Comparison of ENCODE assay signal across 18 mouse cellular contexts in the genomic region with DNA sequence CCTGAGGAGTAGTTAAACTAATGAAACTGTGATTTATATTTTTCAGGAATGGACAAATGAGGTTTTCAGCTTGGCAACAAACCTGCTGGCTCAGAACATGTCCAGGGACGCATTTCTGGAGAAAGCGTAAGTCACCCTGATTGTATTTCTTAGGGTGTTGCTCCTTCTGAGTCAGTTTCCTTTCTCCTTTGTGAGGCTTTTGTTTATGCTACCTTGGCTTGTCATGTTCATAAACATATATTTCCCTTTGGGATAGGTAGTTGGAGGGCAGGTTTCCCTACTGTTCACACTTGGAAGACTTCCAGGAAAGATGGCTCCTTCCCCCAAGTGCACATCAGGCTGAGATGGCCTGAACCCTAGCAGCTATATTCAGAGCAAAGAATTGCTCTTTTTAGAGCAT.
"Had no signal": no experiment of that assay in that cellular context is flagged by ENCODE, and none has a peak within 500 bp of the region (broad histone marks: within the 10 kb centered on the region; RNA-seq: fewer than 3 reads in every experiment).

No protein-coding gene starts in this region.

- ATAC-seq: liver, embryonic 12.5 days; midbrain, embryonic 16.5 days had no signal

- H3K4me3 ChIP-seq: liver, embryonic 12.5 days; midbrain, embryonic 10.5 days; midbrain, embryonic 12.5 days; myocyte; neural tube, embryonic 13.5 days; neural tube, embryonic 15.5 days had no signal

- H3K27me3 ChIP-seq: liver, embryonic 12.5 days; midbrain, embryonic 12.5 days; neural tube, embryonic 13.5 days; neural tube, embryonic 15.5 days had no signal

- H3K27ac ChIP-seq: liver, embryonic 12.5 days; liver, embryonic 14.5 days; midbrain, embryonic 10.5 days; midbrain, embryonic 12.5 days; neural tube, embryonic 13.5 days; neural tube, embryonic 15.5 days had no signal

- H3K4me1 ChIP-seq: liver, embryonic 12.5 days; midbrain, embryonic 10.5 days; midbrain, embryonic 12.5 days; neural tube, embryonic 13.5 days; neural tube, embryonic 15.5 days had no signal

- H3K36me3 ChIP-seq: liver, embryonic 12.5 days; midbrain, embryonic 10.5 days; midbrain, embryonic 12.5 days; neural tube, embryonic 13.5 days; neural tube, embryonic 15.5 days had no signal

- H3K9me3 ChIP-seq: liver, embryonic 12.5 days; midbrain, embryonic 10.5 days; midbrain, embryonic 12.5 days; neural tube, embryonic 13.5 days; neural tube, embryonic 15.5 days had no signal

- H3K4me2 ChIP-seq: liver, embryonic 12.5 days; midbrain, embryonic 12.5 days; neural tube, embryonic 13.5 days; neural tube, embryonic 15.5 days had no signal

- H3K9ac ChIP-seq: liver, embryonic 12.5 days; liver, embryonic 14.5 days; midbrain, embryonic 12.5 days; neural tube, embryonic 13.5 days; neural tube, embryonic 15.5 days had no signal

- DNase-seq: lung, adult 18-20 months; midbrain, embryonic 14.5 days; retina, postnatal 1 day; right cerebral cortex, adult 18-20 months; right cerebral cortex, postnatal 25 days; right cerebral cortex, postnatal 4 days; spleen, adult 18-20 months; thymus, adult 18-20 months; thymus, postnatal 14 days; thymus, postnatal 36 days had no signal
